Mouse (Mus musculus): ENCODE results near the gene Txndc12. TPM values are rescaled to one million over a fixed set of nuclear protein-coding genes. Genes with fewer than 3 reads are reported as not detected.

Txndc12 gene
- 46.4 TPM for polyA plus RNA-seq (2012; fragmentation: generic; extraction: Trizol)

GRCm38 (mm10) chr4:108834115-108834970 is at the start of gene Txndc12:
Gene Txndc12 (plus strand): TSS chr4:108834601.
- no peaks in the 10 kb centered on the region for H3K27me3 ChIP-seq (ENCODE audit: control insufficient read depth, insufficient read depth, insufficient read length)
- peak in 1 of 3 experiments; percentile 51 for TF ChIP-seq MYOD1 (IDR thresholded peaks at IDR 0.05; ENCODE audit: control insufficient read depth in 1 of 3, insufficient read length in 2 of 3, low read depth in 2 of 3)
- TF ChIP-seq POLR2A (IDR thresholded peaks at IDR 0.05; ENCODE audit: insufficient read length, low read depth), result peak; percentile 69
- peak; percentile 79 for TF ChIP-seq POLR2AphosphoS2 (IDR thresholded peaks at IDR 0.05; ENCODE audit: insufficient read length, low read depth)
- 0 out of 2 replicates have a peak, but pooled peaks have one; percentile 11 for TF ChIP-seq CEBPB (IDR thresholded peaks at IDR 0.05; ENCODE audit: insufficient read depth, poor library complexity, severe bottlenecking)
- TF ChIP-seq MAX (IDR thresholded peaks at IDR 0.05; ENCODE audit: low read depth), result no peak
- H3ac ChIP-seq (ENCODE audit: control insufficient read depth, insufficient read length), result peak within 1 kb of the TSS; percentile 34
- H3K4me2 ChIP-seq (ENCODE audit: low read depth), result peak within 1 kb of the TSS; percentile 73
- peaks cover 10% of the 10 kb centered on the region for H3K36me3 ChIP-seq (ENCODE audit: control insufficient read depth, insufficient read depth)
- H3K4me3 ChIP-seq, result peak within 1 kb of the TSS; percentile 62
- peaks cover 60% of the 10 kb centered on the region for H3K79me2 ChIP-seq (ENCODE audit: control insufficient read depth, insufficient read depth)

DNA sequence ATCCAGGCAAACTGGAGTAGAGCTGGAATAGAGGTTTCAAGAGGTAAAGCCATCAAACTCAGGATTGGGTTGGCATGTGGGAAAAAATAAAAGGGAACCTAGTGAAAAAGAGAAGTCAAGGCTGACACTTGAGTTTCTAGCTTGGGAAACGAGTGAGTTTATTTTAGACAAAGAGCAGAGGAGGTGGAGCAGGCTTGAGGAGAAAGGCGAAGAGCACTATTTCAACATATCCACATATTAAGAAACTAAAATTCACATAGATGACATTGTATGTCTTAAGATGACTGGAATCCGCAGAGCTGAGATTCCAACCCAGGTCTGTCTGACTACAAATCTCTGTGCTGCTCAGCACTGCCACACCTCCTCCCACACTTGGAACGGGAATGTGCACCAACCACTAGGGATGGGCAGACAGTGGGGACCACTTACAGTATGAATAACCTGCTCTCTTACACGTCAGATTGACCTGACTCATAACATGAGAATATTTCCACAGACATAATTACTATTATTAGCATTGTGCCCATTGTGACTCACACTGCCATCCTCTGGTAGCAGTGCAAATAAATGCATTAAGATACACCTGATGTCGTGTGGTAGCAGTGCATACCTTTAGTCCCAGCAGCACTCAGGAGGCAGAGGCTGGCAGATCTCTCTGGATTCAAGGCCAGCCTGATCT is 45.0 kb upstream of the Txndc12 start:
- no peaks in the 10 kb centered on the region for H3K36me3 ChIP-seq (ENCODE audit: control insufficient read depth, insufficient read depth)
- H3K4me3 ChIP-seq, result no peak overlapping the region
- H3K27me3 ChIP-seq (ENCODE audit: control insufficient read depth, insufficient read depth, insufficient read length), result no peaks in the 10 kb centered on the region
- no peaks in the 10 kb centered on the region for H3K79me2 ChIP-seq (ENCODE audit: control insufficient read depth, insufficient read depth)
- H3ac ChIP-seq (ENCODE audit: control insufficient read depth, insufficient read length), result no peak overlapping the region
- TF ChIP-seq E2F4 (IDR thresholded peaks at IDR 0.05; ENCODE audit: insufficient read depth) (no peak), POLR2AphosphoS2 (IDR thresholded peaks at IDR 0.05; ENCODE audit: insufficient read length, low read depth) (no peak)
- peak overlapping the region; percentile 10 for H3K4me2 ChIP-seq (ENCODE audit: low read depth)

- TF ChIP-seq SRF (IDR thresholded peaks at IDR 0.05; ENCODE audit: control insufficient read depth, insufficient read length, low read depth) (no peak), E2F4 (IDR thresholded peaks at IDR 0.05; ENCODE audit: insufficient read depth) (no peak), MYOD1 (IDR thresholded peaks at IDR 0.05; ENCODE audit: control insufficient read depth in 1 of 3, insufficient read length in 2 of 3, low read depth in 2 of 3) (no peak), MYOG (IDR thresholded peaks at IDR 0.05; ENCODE audit: control insufficient read depth in 1 of 3, insufficient read depth in 1 of 3, insufficient read length in 2 of 3, low read depth in 2 of 3) (no peak), POLR2A (IDR thresholded peaks at IDR 0.05; ENCODE audit: insufficient read length, low read depth) (no peak), TCF3 (IDR thresholded peaks at IDR 0.05; ENCODE audit: insufficient read length, low read depth) (no peak), TCF12 (IDR thresholded peaks at IDR 0.05; ENCODE audit: insufficient read depth, poor library complexity, severe bottlenecking) (no peak), USF1 (IDR thresholded peaks at IDR 0.05; ENCODE audit: low read depth) (no peak), MAX (IDR thresholded peaks at IDR 0.05; ENCODE audit: low read depth) (no peak), REST (IDR thresholded peaks at IDR 0.05; ENCODE audit: insufficient read depth, insufficient read length) (no peak), POLR2AphosphoS2 (IDR thresholded peaks at IDR 0.05; ENCODE audit: insufficient read length, low read depth) (no peak), CEBPB (IDR thresholded peaks at IDR 0.05; ENCODE audit: insufficient read depth, poor library complexity, severe bottlenecking) (no peak)
- H3K36me3 ChIP-seq (ENCODE audit: control insufficient read depth, insufficient read depth), result no peaks in the 10 kb centered on the region
- H3K4me2 ChIP-seq (ENCODE audit: low read depth), result no peak overlapping the region
- no peaks in the 10 kb centered on the region for H3K79me2 ChIP-seq (ENCODE audit: control insufficient read depth, insufficient read depth)
- no peak overlapping the region for H3K4me3 ChIP-seq
- no peaks in the 10 kb centered on the region for H3K27me3 ChIP-seq (ENCODE audit: control insufficient read depth, insufficient read depth, insufficient read length)
- no peak overlapping the region for H3ac ChIP-seq (ENCODE audit: control insufficient read depth, insufficient read length)
These were observed 43.9 kb upstream of the Txndc12 start for GRCm38 (mm10) chr4:108790507-108790906.

DNA sequence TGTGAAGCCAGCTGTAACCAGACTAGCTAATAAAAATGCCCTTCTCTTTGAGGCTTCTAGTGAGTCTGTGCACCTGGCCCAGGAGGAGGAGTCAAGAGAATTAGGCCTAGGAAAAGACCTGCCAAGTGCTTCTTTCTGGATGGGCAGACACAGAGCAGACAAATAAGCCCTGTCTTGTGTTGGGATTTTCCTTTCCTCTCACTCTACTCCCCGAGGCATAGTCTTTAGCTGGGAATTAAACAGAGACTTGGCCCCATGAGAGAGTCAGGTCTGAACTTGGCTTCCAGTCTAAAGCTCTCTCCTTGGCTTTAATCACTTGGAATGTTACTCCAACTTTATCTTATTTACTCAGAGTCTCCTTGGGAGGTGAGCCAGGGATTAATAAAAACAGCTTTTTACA is 40.5 kb upstream of the Txndc12 start:
- Histone ChIP-seq H3K4me2 (ENCODE audit: low read depth) (no peak overlapping the region), H3K36me3 (ENCODE audit: control insufficient read depth, insufficient read depth) (no peaks in the 10 kb centered on the region), H3K27me3 (ENCODE audit: control insufficient read depth, insufficient read depth, insufficient read length) (no peaks in the 10 kb centered on the region), H3ac (ENCODE audit: control insufficient read depth, insufficient read length) (no peak overlapping the region), H3K79me2 (ENCODE audit: control insufficient read depth, insufficient read depth) (no peaks in the 10 kb centered on the region), H3K4me3 (no peak overlapping the region)
- TF ChIP-seq TCF3 (IDR thresholded peaks at IDR 0.05; ENCODE audit: insufficient read length, low read depth) (no peak), REST (IDR thresholded peaks at IDR 0.05; ENCODE audit: insufficient read depth, insufficient read length) (no peak), POLR2AphosphoS2 (IDR thresholded peaks at IDR 0.05; ENCODE audit: insufficient read length, low read depth) (no peak), USF1 (IDR thresholded peaks at IDR 0.05; ENCODE audit: low read depth) (no peak), TCF12 (IDR thresholded peaks at IDR 0.05; ENCODE audit: insufficient read depth, poor library complexity, severe bottlenecking) (no peak), MYOG (IDR thresholded peaks at IDR 0.05; ENCODE audit: control insufficient read depth in 1 of 3, insufficient read depth in 1 of 3, insufficient read length in 2 of 3, low read depth in 2 of 3) (no peak), CEBPB (IDR thresholded peaks at IDR 0.05; ENCODE audit: insufficient read depth, poor library complexity, severe bottlenecking) (no peak), MAX (IDR thresholded peaks at IDR 0.05; ENCODE audit: low read depth) (no peak), POLR2A (IDR thresholded peaks at IDR 0.05; ENCODE audit: insufficient read length, low read depth) (no peak), MYOD1 (IDR thresholded peaks at IDR 0.05; ENCODE audit: control insufficient read depth in 1 of 3, insufficient read length in 2 of 3, low read depth in 2 of 3) (no peak), E2F4 (IDR thresholded peaks at IDR 0.05; ENCODE audit: insufficient read depth) (no peak), SRF (IDR thresholded peaks at IDR 0.05; ENCODE audit: control insufficient read depth, insufficient read length, low read depth) (no peak)

Data from myocyte (in vitro differentiated cells).